Mouse (Mus musculus): ENCODE measurements around the gene Snx7. TPM values are rescaled to one million over a fixed set of nuclear protein-coding genes. Genes with fewer than 3 reads are reported as not detected.

Snx7 gene
- total and polyA plus RNA-seq, 3 experiments, result not detected

- Histone ChIP-seq H3K36me3 (replicated peaks in 1 of 2; ENCODE audit: control insufficient read depth in 1 of 2, insufficient read depth in 1 of 2, low read length in 1 of 2) (no peaks in the 10 kb centered on the region), H3K79me2 (replicated peaks; ENCODE audit: control insufficient read depth, extremely low read depth, insufficient read depth, poor library complexity, severe bottlenecking) (no peaks in the 10 kb centered on the region), H3K4me3 (replicated peaks in 1 of 3; ENCODE audit: low read depth in 2 of 3, low read length in 2 of 3, poor library complexity in 1 of 3) (no peak overlapping the region), H3K4me1 (ENCODE audit: control insufficient read depth in 1 of 2, insufficient read depth in 2 of 2) (peaks cover 0 to 8% of the 10 kb centered on the region in 2 experiments; a peak in 1 of 4 replicates), H3K9ac (ENCODE audit: insufficient read depth, low read depth) (no peak overlapping the region), H3K9me3 (replicated peaks; ENCODE audit: low read length) (no peaks in the 10 kb centered on the region), H3K27me3 (replicated peaks) (no peaks in the 10 kb centered on the region), H3K4me2 (ENCODE audit: insufficient read depth, low read depth, poor library complexity, severe bottlenecking) (no peak overlapping the region), H3K27ac (ENCODE audit: insufficient read depth, low read depth) (no peak overlapping the region)
- in situ Hi-C loops (cut with MboI; ENCODE audit: low pct_ligation_motif_present, low pct_unique_long_range_greater_than_20kb, low sequenced_read_pairs) (no loop called here), dilution Hi-C loops (cut with MboI; ENCODE audit: extremely low pct_ligation_motif_present, extremely low pct_unique_long_range_greater_than_20kb, low sequenced_read_pairs) (no loop called here)
- DNase-seq (ENCODE audit: extremely low read depth), result no peak
- TF ChIP-seq MAZ (IDR thresholded peaks at IDR 0.05; ENCODE audit: low read depth, low read length), result no peak
- TF ChIP-seq KAT2A (IDR thresholded peaks at IDR 0.05; ENCODE audit: insufficient replicate concordance, low read length), result no peak
- no peak for TF ChIP-seq UBTF (IDR thresholded peaks at IDR 0.05; ENCODE audit: low read depth, low read length)
- no peak for TF ChIP-seq CHD2 (IDR thresholded peaks at IDR 0.05; ENCODE audit: low read length)
Observed at GRCm38 (mm10) chr3:117739760-117740159, 129.0 kb downstream of the Snx7 start.

GRCm38 (mm10) chr3:117732661-117733060 lies 136.1 kb downstream of the Snx7 start:
- dilution Hi-C loops (cut with MboI; ENCODE audit: extremely low pct_ligation_motif_present, extremely low pct_unique_long_range_greater_than_20kb, low sequenced_read_pairs), result no loop called here
- Histone ChIP-seq H3K4me1 (ENCODE audit: control insufficient read depth in 1 of 2, insufficient read depth in 2 of 2) (peaks cover 0 to 6% of the 10 kb centered on the region in 2 experiments; a peak in 1 of 4 replicates), H3K27ac (ENCODE audit: insufficient read depth, low read depth) (no peak overlapping the region), H3K79me2 (replicated peaks; ENCODE audit: control insufficient read depth, extremely low read depth, insufficient read depth, poor library complexity, severe bottlenecking) (no peaks in the 10 kb centered on the region), H3K9ac (ENCODE audit: insufficient read depth, low read depth) (no peak overlapping the region), H3K36me3 (replicated peaks in 1 of 2; ENCODE audit: control insufficient read depth in 1 of 2, insufficient read depth in 1 of 2, low read length in 1 of 2) (no peaks in the 10 kb centered on the region), H3K9me3 (replicated peaks; ENCODE audit: low read length) (no peaks in the 10 kb centered on the region), H3K27me3 (replicated peaks) (no peaks in the 10 kb centered on the region), H3K4me2 (ENCODE audit: insufficient read depth, low read depth, poor library complexity, severe bottlenecking) (no peak overlapping the region), H3K4me3 (replicated peaks in 1 of 3; ENCODE audit: low read depth in 2 of 3, low read length in 2 of 3, poor library complexity in 1 of 3) (no peak overlapping the region)
- TF ChIP-seq MAX (IDR thresholded peaks at IDR 0.05; ENCODE audit: low read length), result no peak
- DNase-seq (ENCODE audit: extremely low read depth), result no peak
- in situ Hi-C loops (cut with MboI; ENCODE audit: low pct_ligation_motif_present, low pct_unique_long_range_greater_than_20kb, low sequenced_read_pairs), result no loop called here
